Mouse (Mus musculus) neural tube, embryonic 11.5 days (tissue): Measurements from ENCODE around the gene Ccdc142. TPM values are rescaled to one million over a fixed set of nuclear protein-coding genes. Genes with fewer than 3 reads are reported as not detected.

Experiments used
- ATAC-seq: fragments of 200-750 bp; cut with Nextera tagmentation; 2 replicates; pipeline ENCODE4 v1.8.0; 2017; ENCODE audit warnings: moderate number of reproducible peaks, mild to moderate bottlenecking, moderate TSS enrichment, moderate library complexity; ENCODE audit not compliant: insufficient read depth, low FRiP score, low TSS enrichment
- DNase-seq: peaks from one replicate; pipeline ENCODE4 v3.0.0-alpha.2; 2015; ENCODE audit warnings: low spot score
- H3K27ac ChIP-seq: fragments of 300-500 bp; sonication (generic); 2 replicates; pipeline ENCODE4 v1.5.1; 2014; ENCODE audit warnings: low read depth, mild to moderate bottlenecking, low read length
- H3K27me3 ChIP-seq: fragments of 300-500 bp; sonication (generic); 2 replicates; pipeline ENCODE4 v1.6.1; 2014; ENCODE audit warnings: mild to moderate bottlenecking, low read length, mixed read lengths; ENCODE audit not compliant: control insufficient read depth, insufficient read depth
- H3K36me3 ChIP-seq: fragments of 300-500 bp; sonication (generic); 2 replicates; pipeline ENCODE4 v1.6.1; 2014; ENCODE audit warnings: mild to moderate bottlenecking, low read length, moderate library complexity, mixed read lengths; ENCODE audit not compliant: control insufficient read depth, insufficient read depth
- H3K4me1 ChIP-seq: fragments of 300-500 bp; sonication (generic); 2 replicates; pipeline ENCODE4 v1.6.1; 2014; ENCODE audit warnings: low read length, mixed read lengths; ENCODE audit not compliant: control insufficient read depth, insufficient read depth
- H3K4me2 ChIP-seq: fragments of 300-500 bp; sonication (generic); 2 replicates; pipeline ENCODE4 v1.6.1; 2014; ENCODE audit warnings: low read depth, mild to moderate bottlenecking, moderate library complexity
- H3K4me3 ChIP-seq: fragments of 300-500 bp; sonication (generic); 2 replicates; pipeline ENCODE4 v1.5.1; 2014; ENCODE audit warnings: low read depth, low read length
- H3K9ac ChIP-seq: fragments of 300-500 bp; sonication (generic); 2 replicates; pipeline ENCODE4 v1.6.1; 2014; ENCODE audit warnings: mild to moderate bottlenecking, low read length
- H3K9me3 ChIP-seq: fragments of 300-500 bp; sonication (generic); 2 replicates; pipeline ENCODE4 v1.6.1; 2016; ENCODE audit warnings: low read length; ENCODE audit not compliant: control insufficient read depth
- WGBS: fragments of 180-500 bp; shearing (Covaris S2); extraction: QIAGEN DNeasy Blood & Tissue Kit; methylation state at CpG from one replicate; pipeline ENCODE4 v1.1.7; 2014; 5-methylcytosine and 5-hydroxymethylcytosine counted together
- polyA plus RNA-seq: library from polyadenylated mRNA; unstranded; fragments of >200 nt; fragmentation: Nextera tagmentation; extraction: Ambion mirVana; gene quantifications from 2 replicates; pipeline ENCODE4 v1.2.1, GENCODE M21; 2014

Gene Ccdc142
- polyA plus RNA-seq, 1 experiment from 2014 or later = 3.3 TPM

GRCm38 (mm10) chr6:83078324-83078858 lies 23.0 kb upstream of the Ccdc142 start:
- WGBS = under 1% methylated on average over 46 of the region's 46 CpGs
- no peaks in the 10 kb centered on the region; the same call in 1 of the 2 replicates for H3K36me3 ChIP-seq
- peak overlapping the region; percentile 72 for H3K4me3 ChIP-seq
- H3K9ac ChIP-seq = peak overlapping the region; percentile 74
- H3K4me2 ChIP-seq = peak overlapping the region; percentile 98
- peak overlapping the region; percentile 77 for H3K27ac ChIP-seq
- peaks cover 26% of the 10 kb centered on the region for H3K27me3 ChIP-seq
- H3K4me1 ChIP-seq = peaks cover 5% of the 10 kb centered on the region
- H3K9me3 ChIP-seq = no peaks in the 10 kb centered on the region
- ATAC-seq (peak; percentile 89), DNase-seq (peak; percentile 100)

GRCm38 (mm10) chr6:83080210-83080609 lies 21.2 kb upstream of the Ccdc142 start:
- DNase-seq = no peak
- H3K4me3 ChIP-seq = no peak overlapping the region
- peaks cover 10% of the 10 kb centered on the region for H3K4me1 ChIP-seq
- no peak for ATAC-seq
- no peaks in the 10 kb centered on the region; the same call in 1 of the 2 replicates for H3K36me3 ChIP-seq
- H3K27me3 ChIP-seq = peaks cover 30% of the 10 kb centered on the region
- H3K9me3 ChIP-seq = no peaks in the 10 kb centered on the region
- no peak overlapping the region for H3K4me2 ChIP-seq
- 96% methylated on average over 5 of the region's 5 CpGs for WGBS
- no peak overlapping the region for H3K9ac ChIP-seq
- no peak overlapping the region for H3K27ac ChIP-seq

- peaks cover 51% of the 10 kb centered on the region for H3K27me3 ChIP-seq
- no peak overlapping the region for H3K4me3 ChIP-seq
- 14% methylated on average over 5 of the region's 5 CpGs for WGBS
- H3K36me3 ChIP-seq = no peaks in the 10 kb centered on the region; the same call in 1 of the 2 replicates
- H3K9me3 ChIP-seq = no peaks in the 10 kb centered on the region
- H3K9ac ChIP-seq = no peak overlapping the region
- H3K27ac ChIP-seq = no peak overlapping the region
- ATAC-seq = no peak
- H3K4me2 ChIP-seq = no peak overlapping the region
- DNase-seq = no peak
- peaks cover 13% of the 10 kb centered on the region for H3K4me1 ChIP-seq
Observed at GRCm38 (mm10) chr6:83083497-83083896, 17.9 kb upstream of the Ccdc142 start.

- 6% methylated on average over 6 of the region's 6 CpGs for WGBS
- Histone ChIP-seq H3K27me3 (peaks cover 59% of the 10 kb centered on the region), H3K9me3 (no peaks in the 10 kb centered on the region), H3K9ac (no peak overlapping the region), H3K4me2 (no peak overlapping the region), H3K36me3 (no peaks in the 10 kb centered on the region; the same call in 1 of the 2 replicates), H3K4me3 (no peak overlapping the region), H3K4me1 (peaks cover 8% of the 10 kb centered on the region; the same call in 1 of the 2 replicates), H3K27ac (no peak overlapping the region)
- no peak for ATAC-seq
- DNase-seq = no peak
Observed at GRCm38 (mm10) chr6:83084477-83084876, 16.9 kb upstream of the Ccdc142 start.

- H3K4me3 ChIP-seq = peak within 1 kb of the TSS; percentile 19; the same call in 1 of the 2 replicates
Observed at GRCm38 (mm10) chr6:83086121-83087035, 15.0 kb upstream of the Ccdc142 start, which contains the start of gene Lbx2. Gene Lbx2, plus strand, starts transcription at chr6:83086367.

GRCm38 (mm10) chr6:83087205-83087925 lies 14.0 kb upstream of the Ccdc142 start:
- no peaks in the 10 kb centered on the region for H3K36me3 ChIP-seq
- peak overlapping the region; percentile 31 for H3K4me2 ChIP-seq
- H3K4me1 ChIP-seq = peaks cover 8% of the 10 kb centered on the region; the same call in 1 of the 2 replicates
- no peak for ATAC-seq
- peaks cover 62% of the 10 kb centered on the region for H3K27me3 ChIP-seq
- no peaks in the 10 kb centered on the region for H3K9me3 ChIP-seq
- no peak overlapping the region for H3K27ac ChIP-seq
- H3K4me3 ChIP-seq = peak overlapping the region; percentile 19; the same call in 1 of the 2 replicates
- 1% methylated on average over 47 of the region's 47 CpGs for WGBS
- DNase-seq = peak; percentile 56
- no peak overlapping the region for H3K9ac ChIP-seq

More at GRCm38 (mm10) chr6:83086121-83087035, 15.0 kb upstream of the Ccdc142 start, which contains the start of gene Lbx2:
- Histone ChIP-seq H3K27me3 (peaks cover 62% of the 10 kb centered on the region), H3K9ac (0 out of 2 replicates have a peak within 1 kb of the TSS, but pooled peaks have one; percentile 11), H3K36me3 (no peaks in the 10 kb centered on the region; the same call in 1 of the 2 replicates), H3K4me1 (peaks cover 8% of the 10 kb centered on the region; the same call in 1 of the 2 replicates), H3K4me2 (peak within 1 kb of the TSS; percentile 31; the same call in 1 of the 2 replicates), H3K27ac (no peak within 1 kb of the TSS), H3K9me3 (no peaks in the 10 kb centered on the region)
- WGBS = 2% methylated on average over 42 of the region's 42 CpGs
- DNase-seq (no peak), ATAC-seq (no peak)

GRCm38 (mm10) chr6:83087926-83088260 lies 13.5 kb upstream of the Ccdc142 start:
- H3K9me3 ChIP-seq = no peaks in the 10 kb centered on the region
- peaks cover 62% of the 10 kb centered on the region for H3K27me3 ChIP-seq
- no peak overlapping the region for H3K27ac ChIP-seq
- H3K4me3 ChIP-seq = no peak overlapping the region
- peaks cover 8% of the 10 kb centered on the region; the same call in 1 of the 2 replicates for H3K4me1 ChIP-seq
- H3K4me2 ChIP-seq = peak overlapping the region; percentile 31
- no peaks in the 10 kb centered on the region for H3K36me3 ChIP-seq
- ATAC-seq (no peak), DNase-seq (no peak)
- H3K9ac ChIP-seq = no peak overlapping the region
- 7% methylated on average over 9 of the region's 9 CpGs for WGBS

- Histone ChIP-seq H3K4me2 (no peak overlapping the region), H3K36me3 (no peaks in the 10 kb centered on the region), H3K27me3 (peaks cover 19% of the 10 kb centered on the region), H3K9ac (no peak overlapping the region), H3K4me3 (no peak overlapping the region), H3K9me3 (no peaks in the 10 kb centered on the region), H3K4me1 (no peaks in the 10 kb centered on the region), H3K27ac (no peak overlapping the region)
- WGBS = 41% methylated on average over 6 of the region's 6 CpGs
- ATAC-seq (no peak), DNase-seq (no peak)
Observed at GRCm38 (mm10) chr6:83092416-83093127, 8.8 kb upstream of the Ccdc142 start.
